Mouse (Mus musculus): ENCODE results near the gene Gm20828. TPM values are rescaled to one million over a fixed set of nuclear protein-coding genes. Genes with fewer than 3 reads are reported as not detected.
"Not testable (repeated sequence)": the region's sequence is repeated elsewhere in the genome, so short reads cannot be mapped to it uniquely, and the experiment has no call there.

The Gm20828 gene
- polyA plus RNA-seq (2016; fragmentation: Nextera tagmentation; extraction: Ambion mirVana), result not detected in 2 replicates

DNA sequence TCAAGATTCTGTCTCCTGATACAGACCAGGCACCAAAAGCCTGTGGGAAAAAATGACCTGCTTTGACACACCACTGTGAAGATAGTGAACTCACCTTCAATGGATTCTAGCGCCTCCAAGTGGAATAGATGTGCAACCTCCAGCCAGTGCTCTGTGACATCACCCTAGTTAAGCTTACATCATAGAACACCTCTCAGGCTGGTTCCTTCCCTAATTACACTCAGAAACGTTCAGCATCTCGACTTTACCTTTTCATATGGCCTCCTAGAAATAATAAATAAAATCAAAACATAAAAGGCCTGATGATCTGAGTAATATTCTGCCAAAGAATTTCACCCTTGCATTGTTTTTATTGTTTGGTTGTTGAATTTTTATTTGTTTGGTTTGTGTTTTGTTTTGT is at the start of gene Gm20828:
Gm20828 (minus strand) TSS at position 101 of the 400 bp plus-strand sequence.
- WGBS, result no CpG with 5 or more reads among the region's 3 CpGs
- H3K4me1 ChIP-seq; H3K4me3 ChIP-seq; H3K9me3 ChIP-seq; H3K27ac ChIP-seq (replicated peaks); H3K36me3 ChIP-seq (replicated peaks); DNase-seq (ENCODE audit: low spot score); H3K27me3 ChIP-seq (replicated peaks; ENCODE audit: low read depth, poor library complexity, severe bottlenecking): not testable (repeated sequence)
